ENCODE assay signal across 26 mouse cellular contexts in genomic region chr7:116301144-116301543, GRCm38 (mm10). TPM values are rescaled to one million over a fixed set of nuclear protein-coding genes. Genes with fewer than 3 reads are reported as not detected.
DNase-seq lines count a peak whose midpoint lies in the region; ATAC-seq and TF ChIP-seq lines count a peak whose summit lies in the region.
"Had no signal": no experiment of that assay in that cellular context is flagged by ENCODE, and none has a peak within 500 bp of the region (broad histone marks: within the 10 kb centered on the region; RNA-seq: fewer than 3 reads in every experiment).

No protein-coding gene starts in this region.

- no peak for TF ChIP-seq CTCF in kidney, adult 2 months (conservative IDR thresholded peaks at IDR 0.05; ENCODE audit: insufficient read depth, insufficient read length, low read depth, low read length)
- no peak for TF ChIP-seq CTCF in intestine, postnatal 0 days (IDR thresholded peaks at IDR 0.05; ENCODE audit: low read depth)

- no peak overlapping the region for H3K4me2 ChIP-seq in intestine, postnatal 0 days (replicated peaks; ENCODE audit: low read depth)
- H3K4me2 ChIP-seq: forebrain, embryonic 15.5 days; heart, embryonic 15.5 days; limb, embryonic 13.5 days; liver, embryonic 13.5 days; midbrain, embryonic 12.5 days; neural tube, embryonic 13.5 days had no signal

- H3K27ac ChIP-seq in kidney, adult 2 months (ENCODE audit: insufficient read depth, low read depth, low read length): peak overlapping the region; percentile 11
- H3K27ac ChIP-seq in ES-E14 (ENCODE audit: insufficient read depth, low read depth, low read length, poor library complexity, severe bottlenecking): peak overlapping the region; percentile 68; the same call in 1 of the 2 replicates
- H3K27ac ChIP-seq in intestine, postnatal 0 days (ENCODE audit: low read depth, low read length): peak overlapping the region; percentile 50; the same call in 1 of the 2 replicates
- H3K27ac ChIP-seq: forebrain, embryonic 15.5 days; heart, adult 2 months; heart, embryonic 15.5 days; limb, embryonic 13.5 days; liver, embryonic 13.5 days; midbrain, embryonic 12.5 days; neural tube, embryonic 13.5 days had no signal

- peak; percentile 11; the same call in 1 of the 2 replicates for ATAC-seq in intestine, postnatal 0 days
- ATAC-seq: CD4-positive, CD25-positive, alpha-beta regulatory T cell, adult 4 months; forebrain, embryonic 15.5 days; hindbrain, embryonic 16.5 days; Patski had no signal

- H3K27me3 ChIP-seq in kidney, adult 2 months (replicated peaks; ENCODE audit: control insufficient read depth, insufficient read depth, low read length): no peaks in the 10 kb centered on the region
- no peaks in the 10 kb centered on the region for H3K27me3 ChIP-seq in intestine, postnatal 0 days (replicated peaks; ENCODE audit: control insufficient read depth, insufficient read depth, low read length)
- H3K27me3 ChIP-seq: forebrain, embryonic 15.5 days; Patski had no signal

- no peaks in the 10 kb centered on the region for H3K36me3 ChIP-seq in kidney, adult 2 months (ENCODE audit: control insufficient read depth, insufficient read depth, low read length)
- H3K36me3 ChIP-seq in ES-E14 (ENCODE audit: control insufficient read depth, insufficient read depth, low read length, poor library complexity, severe bottlenecking): no peaks in the 10 kb centered on the region; the same call in 1 of the 2 replicates
- H3K36me3 ChIP-seq in intestine, postnatal 0 days (ENCODE audit: control insufficient read depth, insufficient read depth): no peaks in the 10 kb centered on the region
- H3K36me3 ChIP-seq: forebrain, embryonic 15.5 days; heart, embryonic 15.5 days; limb, embryonic 13.5 days; liver, embryonic 13.5 days; midbrain, embryonic 12.5 days; neural tube, embryonic 13.5 days had no signal

- H3K4me3 ChIP-seq in kidney, adult 2 months (ENCODE audit: insufficient read depth, low read depth, low read length): no peak overlapping the region
- H3K4me3 ChIP-seq in ES-E14 (ENCODE audit: insufficient read depth in 1 of 2, low read depth in 1 of 2, low read length in 2 of 2, poor library complexity in 1 of 2, severe bottlenecking in 1 of 2): peak overlapping the region in 1 of 2 experiments; percentile 33; a peak in 1 of 4 replicates
- H3K4me3 ChIP-seq in intestine, postnatal 0 days (ENCODE audit: low read depth, low read length): no peak overlapping the region
- H3K4me3 ChIP-seq: forebrain, embryonic 15.5 days; heart, adult 2 months; heart, embryonic 15.5 days; limb, embryonic 13.5 days; liver, embryonic 13.5 days; megakaryocyte, embryonic 14.5 days; midbrain, embryonic 12.5 days; neural tube, embryonic 13.5 days had no signal

- no peak for TF ChIP-seq POLR2A in kidney, adult 2 months (IDR thresholded peaks at IDR 0.05; ENCODE audit: low read depth, low read length)

- in situ Hi-C loops in ES-E14 (cut with MboI; ENCODE audit: low sequenced_read_pairs in 2 of 2, unreplicated experiment in 2 of 2): no loop called here

- H3K9ac ChIP-seq in ES-E14 (ENCODE audit: insufficient read depth, low read depth, low read length, poor library complexity, severe bottlenecking): peak overlapping the region; percentile 53; the same call in 1 of the 2 replicates
- H3K9ac ChIP-seq in intestine, postnatal 0 days (ENCODE audit: low read depth, low read length): no peak overlapping the region
- H3K9ac ChIP-seq: forebrain, embryonic 15.5 days; heart, embryonic 15.5 days; limb, embryonic 13.5 days; liver, embryonic 13.5 days; midbrain, embryonic 12.5 days; neural tube, embryonic 13.5 days had no signal

- H3K4me1 ChIP-seq in kidney, adult 2 months (ENCODE audit: control insufficient read depth, insufficient read depth, low read length): peaks cover 25% of the 10 kb centered on the region
- peaks cover 12 to 34% of the 10 kb centered on the region in 2 experiments; a peak in 3 of 4 replicates for H3K4me1 ChIP-seq in ES-E14 (ENCODE audit: control insufficient read depth in 2 of 2, insufficient read depth in 2 of 2, low read length in 2 of 2, poor library complexity in 1 of 2)
- 0 out of 2 replicates have a peak, but pooled peaks cover 5% of the 10 kb centered on the region for H3K4me1 ChIP-seq in intestine, postnatal 0 days (replicated peaks; ENCODE audit: control insufficient read depth, insufficient read depth, low read length)

- DNase-seq in kidney, adult 2 months: no peak
- no peak for DNase-seq in kidney, postnatal 10 days
- peak; percentile 56 for DNase-seq in ES-E14 (ENCODE audit: low read depth, low spot score)
- DNase-seq in adrenal gland, adult 8-10 months: no peak
- no peak for DNase-seq in ovary, postnatal 36 days (ENCODE audit: low spot score)
- no peak for DNase-seq in embryo, embryonic 9.5 days (ENCODE audit: extremely low spot score)
- DNase-seq: adrenal gland, postnatal 36 days; gastrocnemius, postnatal 36 days; liver, embryonic 13.5 days; lung, postnatal 4 days; retina, postnatal 1 day; right cerebral cortex, postnatal 25 days; spleen, adult 18-20 months; thymus, adult 18-20 months; thymus, postnatal 25 days had no signal

- 58% methylated on average over 4 of the region's 4 CpGs for WGBS in kidney, adult 2 months
- WGBS in intestine, postnatal 0 days: 61% methylated on average over 4 of the region's 4 CpGs

- H3K9me3 ChIP-seq in ES-E14 (ENCODE audit: control insufficient read depth, insufficient read depth, low read depth, low read length): no peaks in the 10 kb centered on the region
- H3K9me3 ChIP-seq in intestine, postnatal 0 days (ENCODE audit: control insufficient read depth): no peaks in the 10 kb centered on the region
- H3K9me3 ChIP-seq: forebrain, embryonic 15.5 days; heart, embryonic 15.5 days; limb, embryonic 13.5 days; liver, embryonic 13.5 days; megakaryocyte, embryonic 14.5 days; midbrain, embryonic 12.5 days; neural tube, embryonic 13.5 days had no signal

TF ChIP-seq in ES-E14, 5 proteins besides CTCF, POLR2A, EP300 and RAD21:
- TF ChIP-seq HCFC1 (IDR thresholded peaks at IDR 0.05; ENCODE audit: borderline replicate concordance, insufficient read depth, low read length): no peak
- no peak for TF ChIP-seq CHD2 (IDR thresholded peaks at IDR 0.05; ENCODE audit: low read depth, low read length)
- TF ChIP-seq MAFK (IDR thresholded peaks at IDR 0.05; ENCODE audit: insufficient read depth, low read depth, low read length): no peak
- TF ChIP-seq ZC3H11A (IDR thresholded peaks at IDR 0.05; ENCODE audit: borderline replicate concordance, low read depth, low read length): no peak
- TF ChIP-seq ZNF384 (IDR thresholded peaks at IDR 0.05; ENCODE audit: low read depth, low read length): no peak

RNA-seq across cellular contexts. Expression of gene Plekha7, which starts 7.0 kb away (rescaled TPM):
- 29.5 and 33.6 TPM in 2 replicates for polyA plus RNA-seq in kidney, adult 2 months (2012; rRNA removed)
- 38.0 and 56.4 TPM in 2 replicates for total RNA-seq in ES-E14 (2012; rRNA removed)
- polyA plus RNA-seq in intestine, postnatal 0 days (2015; fragmentation: Nextera tagmentation; extraction: Ambion mirVana): 17.2 and 20.2 TPM in 2 replicates
- total RNA-seq in adrenal gland, adult 8-10 months (2022): 10 to 100 TPM; 13.4 to 34.3 (median 26.8) TPM

RNA-seq across cellular contexts. Expression of gene Rps13, which starts 32.9 kb away (rescaled TPM):
- 145 and 243 TPM in 2 replicates for polyA plus RNA-seq in kidney, adult 2 months (2012; rRNA removed)
- total RNA-seq in ES-E14 (2012; rRNA removed): 801 and 1,038 TPM in 2 replicates
- polyA plus RNA-seq in intestine, postnatal 0 days (2015; fragmentation: Nextera tagmentation; extraction: Ambion mirVana): 471 and 493 TPM in 2 replicates
- 100 to 1,000 TPM; 356 to 474 (median 418) TPM for total RNA-seq in adrenal gland, adult 8-10 months (2022)

Comparison
In these comparisons a context has a peak if more than half of its experiments do, and no peak if none do; other contexts are left out.
1. H3K27ac ChIP-seq: peak in every context shown above with its lines; median percentile 68 in ES-E14; 50 in intestine, postnatal 0 days; 11 in kidney, adult 2 months.